Mouse (Mus musculus): Measurements from ENCODE around the gene Abtb1. TPM values are rescaled to one million over a fixed set of nuclear protein-coding genes. Genes with fewer than 3 reads are reported as not detected.

Abtb1 gene
- polyA plus RNA-seq, 1 experiment, result 8.6 TPM

DNA sequence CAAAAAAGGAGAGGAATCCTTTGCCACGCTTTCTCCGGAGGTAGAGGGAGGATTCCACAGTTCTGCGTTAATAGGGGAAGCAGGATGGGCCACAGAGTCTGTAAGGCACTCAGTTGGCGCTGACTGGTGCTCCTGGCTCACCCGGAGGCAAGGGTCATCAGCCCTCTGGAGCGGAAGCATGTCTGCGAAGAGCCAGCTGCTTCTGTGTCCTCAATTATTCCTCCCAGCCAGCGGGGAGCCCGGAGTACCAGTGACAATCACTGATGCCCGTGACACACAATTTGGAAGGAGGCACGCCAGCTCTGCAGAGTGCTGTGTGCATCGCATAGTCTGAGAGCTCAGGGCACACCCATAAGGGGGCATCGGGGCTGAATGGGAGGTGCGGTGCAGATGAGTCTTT lies 54.3 kb downstream of the Abtb1 start:
- peak overlapping the region; percentile 95 for H3K27ac ChIP-seq (replicated peaks; ENCODE audit: low read depth, low read length)
- peaks cover 73% of the 10 kb centered on the region for H3K4me1 ChIP-seq (ENCODE audit: control insufficient read depth, insufficient read depth, insufficient read length, low read length)
- H3K4me3 ChIP-seq (ENCODE audit: insufficient read depth, low read depth, low read length), result 0 out of 2 replicates have a peak overlapping the region, but pooled peaks have one; percentile 1

GRCm38 (mm10) chr6:88786732-88787445 lies 54.9 kb downstream of the Abtb1 start:
- Histone ChIP-seq H3K27ac (replicated peaks; ENCODE audit: low read depth, low read length) (peak overlapping the region; percentile 95), H3K4me3 (ENCODE audit: insufficient read depth, low read depth, low read length) (peak overlapping the region; percentile 2; the same call in 1 of the 2 replicates), H3K4me1 (ENCODE audit: control insufficient read depth, insufficient read depth, insufficient read length, low read length) (peaks cover 74% of the 10 kb centered on the region)

Other genes with a start within 250 kb of the Abtb1 start
- gene Kbtbd12, start 204.0 kb downstream of the Abtb1 start, polyA plus RNA-seq (2012; ENCODE audit: insufficient read depth, insufficient read length, missing spikeins), result 3.9 and 6.8 TPM in 2 replicates
- 257 and 493 TPM in 2 replicates for gene Mgll, start 117.6 kb downstream of the Abtb1 start, polyA plus RNA-seq (2012; ENCODE audit: insufficient read depth, insufficient read length, missing spikeins)
- 1.1 and 1.6 TPM in 2 replicates for gene Podxl2, start 33.1 kb upstream of the Abtb1 start, polyA plus RNA-seq (2012; ENCODE audit: insufficient read depth, insufficient read length, missing spikeins)
- 1.7 and 1.8 TPM in 2 replicates for gene Mcm2, start 56.8 kb upstream of the Abtb1 start, polyA plus RNA-seq (2012; ENCODE audit: insufficient read depth, insufficient read length, missing spikeins)
- gene Tpra1, start 60.3 kb upstream of the Abtb1 start, polyA plus RNA-seq (2012; ENCODE audit: insufficient read depth, insufficient read length, missing spikeins), result 15.5 and 17.5 TPM in 2 replicates

Data from brown adipose tissue, adult 24 weeks (tissue).